Mouse (Mus musculus) ovary, postnatal 36 days (tissue): ENCODE measurements around the gene Cyp2a12.
"Not testable (repeated sequence)": the region's sequence is repeated elsewhere in the genome, so short reads cannot be mapped to it uniquely, and the experiment has no call there.

Experiments used
- DNase-seq: peaks from one replicate; pipeline ENCODE4 v3.0.0; 2022; ENCODE audit warnings: low spot score, mixed read lengths

The Cyp2a12 gene

DNA sequence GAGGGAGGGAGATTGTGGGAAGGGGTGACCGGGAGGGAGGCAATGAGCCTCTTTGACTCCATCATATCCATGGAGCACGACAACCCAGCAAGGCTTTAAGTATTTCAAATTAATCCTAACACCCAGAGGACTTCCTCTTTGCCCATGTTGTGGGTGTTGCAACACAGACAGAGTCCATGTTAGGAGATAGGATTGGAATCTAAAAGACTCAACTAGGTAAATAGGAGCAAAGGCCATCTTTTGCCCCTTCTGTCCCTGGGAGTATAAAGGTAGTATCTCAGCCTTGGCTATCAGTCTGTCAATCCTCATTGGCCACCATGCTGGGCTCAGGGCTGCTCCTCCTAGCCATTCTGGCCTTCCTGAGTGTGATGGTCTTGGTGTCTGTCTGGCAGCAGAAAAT, at the start of gene Cyp2a12:
TSS of gene Cyp2a12 (plus strand) at position 293 of the 400 bp plus-strand sequence.
- DNase-seq: no peak

DNA sequence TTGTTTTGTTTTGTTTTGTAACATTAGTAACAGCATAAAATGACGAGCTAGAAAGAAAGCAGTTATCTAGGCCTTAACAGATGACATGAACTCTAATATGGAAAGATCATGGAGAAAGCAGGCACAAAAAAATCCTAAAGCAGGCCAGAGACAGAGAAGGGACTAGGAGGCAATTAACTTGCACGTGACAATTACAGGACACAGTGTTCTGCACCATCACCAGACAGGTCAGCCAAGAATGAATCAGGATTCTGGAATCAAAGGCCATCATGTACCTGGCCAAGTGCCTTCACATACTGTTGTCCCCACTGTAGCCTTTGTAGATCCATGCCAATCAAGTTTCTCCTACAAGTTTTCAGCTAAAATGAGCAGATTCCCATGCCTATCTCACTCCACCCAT, 47.4 kb upstream of the Cyp2a12 start:
- DNase-seq: not testable (repeated sequence)

DNA sequence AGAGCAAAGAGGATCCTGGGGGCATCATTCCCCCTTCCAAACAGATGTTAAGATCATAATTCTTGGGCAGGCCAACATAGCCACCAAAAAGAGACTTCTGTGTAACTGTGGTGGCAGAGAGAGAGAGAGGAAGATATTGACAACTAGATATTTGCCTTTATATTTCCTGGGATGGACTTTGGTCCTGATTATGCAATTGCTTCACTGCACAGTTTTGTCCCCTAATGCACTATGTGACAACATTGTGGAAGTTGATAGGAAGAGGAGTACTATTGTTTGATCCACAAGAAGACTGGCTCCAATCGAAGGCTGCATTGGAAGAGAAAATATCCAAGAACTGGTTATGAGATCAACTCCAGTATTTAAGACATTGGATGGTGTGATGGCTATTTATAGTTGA, 46.9 kb upstream of the Cyp2a12 start:
- DNase-seq: not testable (repeated sequence)

GRCm38 (mm10) chr7:26982551-26982950, 46.3 kb upstream of the Cyp2a12 start:
- no peak for DNase-seq

DNA sequence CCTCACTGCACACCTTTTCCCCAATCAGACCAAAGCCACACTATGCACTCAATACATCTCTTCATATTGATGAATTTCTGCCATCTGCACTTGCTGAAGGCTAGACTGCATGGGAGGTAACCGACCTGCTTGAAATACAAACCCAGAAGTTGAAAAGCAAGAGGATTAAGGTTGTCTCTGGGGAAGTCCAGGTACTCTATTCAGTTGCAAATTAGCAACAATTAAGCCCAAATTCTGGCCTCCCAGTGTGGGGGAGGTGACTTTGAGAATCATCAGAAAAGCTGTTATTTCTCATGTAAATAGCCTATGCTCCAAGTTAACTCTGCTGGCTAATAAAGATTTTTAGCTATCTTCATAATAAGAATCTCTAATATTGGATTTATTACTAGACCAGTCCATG, 45.7 kb upstream of the Cyp2a12 start:
- not testable (repeated sequence) for DNase-seq

GRCm38 (mm10) chr7:27026581-27026980, 2.3 kb upstream of the Cyp2a12 start:
- not testable (repeated sequence) for DNase-seq

GRCm38 (mm10) chr7:27048886-27049285, 20.0 kb downstream of the Cyp2a12 start:
- not testable (repeated sequence) for DNase-seq

GRCm38 (mm10) chr7:27059333-27059732, 30.5 kb downstream of the Cyp2a12 start:
- DNase-seq: not testable (repeated sequence)

- not testable (repeated sequence) for DNase-seq
These were observed 31.0 kb downstream of the Cyp2a12 start for GRCm38 (mm10) chr7:27059896-27060295.

DNA sequence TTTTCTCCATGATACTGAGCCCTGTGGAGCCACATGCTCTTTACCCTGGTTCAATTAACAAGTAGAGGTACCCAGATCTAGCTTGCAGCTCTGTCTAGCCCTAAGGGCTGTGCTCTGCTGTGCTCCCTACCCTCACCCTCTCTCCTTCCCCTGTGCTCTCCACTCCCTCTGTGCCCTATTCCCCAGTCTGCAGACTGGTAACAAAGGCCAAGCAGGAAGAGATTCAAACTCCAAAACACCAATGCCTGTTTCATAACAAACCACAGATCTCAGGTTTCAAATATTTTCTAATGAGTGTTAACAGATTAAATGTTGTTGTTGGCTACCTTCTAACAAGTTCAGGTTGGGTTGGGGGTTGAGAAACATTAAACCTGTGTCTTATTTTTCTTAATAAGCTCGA, 49.8 kb downstream of the Cyp2a12 start:
- no peak for DNase-seq

DNA sequence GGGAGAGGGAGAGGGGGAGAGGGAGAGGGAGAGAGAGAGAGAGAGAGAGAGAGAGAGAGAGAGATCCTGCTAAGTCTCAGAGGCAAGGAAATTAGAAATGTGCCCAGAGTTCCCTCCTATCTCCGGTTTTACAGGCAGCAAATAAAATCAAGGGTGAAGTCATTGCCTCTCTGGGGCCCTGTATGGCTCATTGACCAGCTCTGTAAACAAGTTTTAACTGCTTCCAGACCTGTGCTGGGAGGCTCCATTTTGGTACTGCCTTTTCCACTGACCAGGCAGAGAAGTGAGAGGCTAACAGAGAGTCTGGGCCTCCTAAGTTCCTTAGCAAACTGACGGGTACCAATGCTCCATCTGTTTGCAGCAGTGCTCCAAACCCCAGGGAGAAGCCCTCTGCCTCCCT, 52.7 kb downstream of the Cyp2a12 start:
- no peak for DNase-seq
